Mouse (Mus musculus): ENCODE measurements around the gene Bpifc.

The Bpifc gene

GRCm38 (mm10) chr10:85951765-85952443 is 59.8 kb downstream of the Bpifc start:
- peak in 1 of 2 experiments; percentile 46 for DNase-seq (ENCODE audit: low spot score in 2 of 2)

- DNase-seq (ENCODE audit: low spot score in 2 of 2), result no peak
Observed at GRCm38 (mm10) chr10:85948483-85949196, 63.1 kb downstream of the Bpifc start.

GRCm38 (mm10) chr10:85936280-85936965 is 75.3 kb downstream of the Bpifc start:
- DNase-seq (ENCODE audit: low spot score in 2 of 2), result no peak

GRCm38 (mm10) chr10:85929962-85930361 is 81.7 kb downstream of the Bpifc start:
- no peak for DNase-seq (ENCODE audit: low spot score in 2 of 2)

GRCm38 (mm10) chr10:85929208-85929591 is 82.5 kb downstream of the Bpifc start:
- no peak for DNase-seq (ENCODE audit: low spot score in 2 of 2)

- DNase-seq (ENCODE audit: low spot score in 2 of 2), result peak; percentile 26 to 69
Observed at GRCm38 (mm10) chr10:85928499-85929207, 83.0 kb downstream of the Bpifc start.

- DNase-seq (ENCODE audit: low spot score in 2 of 2), result peak in 1 of 2 experiments; percentile 10
Observed at GRCm38 (mm10) chr10:85927676-85928445, 83.8 kb downstream of the Bpifc start, which contains the start of gene Ascl4. TSS of gene Ascl4 (plus strand) at chr10:85927681.

GRCm38 (mm10) chr10:85916498-85917309 is 95.0 kb downstream of the Bpifc start, which contains the start of gene Prdm4:
TSS of gene Prdm4 (minus strand) at chr10:85917142.
- peak; percentile 94 to 96 for DNase-seq (ENCODE audit: low spot score in 2 of 2)

Measured in natural killer cell, adult 2 months (primary cell).